Mouse (Mus musculus) kidney, adult 2 months (tissue): ENCODE data around the gene Slc26a11.

ENCODE experiments used
- CTCF ChIP-seq: fragments of 200-500 bp; conservative IDR thresholded peaks from 2 replicates; pipeline ENCODE4 v1.5.1; 2011; ENCODE audit warnings: low read depth, mild to moderate bottlenecking, control low read depth, low read length, moderate library complexity, mixed read lengths; ENCODE audit not compliant: insufficient read depth, insufficient read length
- POLR2A ChIP-seq: fragments of 200-500 bp; IDR thresholded peaks from one replicate; pipeline ENCODE4 v1.6.1; 2011; ENCODE audit warnings: low read depth, low read length, control low read depth

DNA sequence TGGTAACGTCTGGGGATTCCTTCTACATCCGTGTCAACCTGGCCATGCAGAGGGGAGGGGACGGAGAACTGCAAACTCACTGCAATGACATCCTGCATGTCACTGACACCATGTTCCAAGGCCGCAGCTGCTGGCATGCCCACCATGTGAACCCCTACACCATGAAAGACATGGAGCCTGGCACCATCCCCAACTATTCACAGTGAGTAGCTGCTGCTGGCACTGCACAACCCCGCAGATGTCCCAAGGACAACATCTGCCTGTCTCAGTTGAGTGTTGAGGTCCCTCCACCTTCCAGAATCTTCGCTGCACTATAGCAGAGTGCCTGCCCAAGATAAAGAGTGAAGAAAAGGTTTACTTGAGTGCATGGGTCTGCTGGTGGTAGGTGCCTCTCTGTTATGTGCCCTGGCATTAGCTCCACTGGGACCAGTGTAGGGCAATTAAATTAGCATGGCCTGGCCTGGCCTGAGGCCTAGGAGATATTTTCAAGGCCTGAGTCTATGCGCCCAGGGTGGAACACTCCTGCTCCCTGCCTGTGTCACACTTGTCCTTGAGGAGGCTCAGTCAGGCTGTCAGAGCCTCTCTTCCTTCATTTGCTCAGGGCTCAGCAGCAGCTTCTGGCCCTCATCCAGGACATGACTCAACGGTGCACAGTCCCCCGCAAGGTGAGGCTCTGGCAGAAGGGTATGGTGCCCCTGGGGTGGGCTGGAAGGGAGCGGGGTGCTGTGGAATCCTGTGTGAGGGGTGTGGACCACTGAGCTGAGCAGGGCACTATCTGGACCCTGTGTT, 16.9 kb upstream of the Slc26a11 start:
- TF ChIP-seq POLR2A (no peak), CTCF (no peak)
